Mouse (Mus musculus) kidney, adult 2 months (tissue): ENCODE results near the gene Serinc3. TPM values are rescaled to one million over a fixed set of nuclear protein-coding genes. Genes with fewer than 3 reads are reported as not detected.
A peak's percentile ranks its signal among the peaks of the same experiment; 100 is the strongest.

Source experiments
- DNase-seq: peaks from one replicate; pipeline ENCODE4 v3.0.0; 2021
- H3K27ac ChIP-seq: fragments of 200-500 bp; 2 replicates; pipeline ENCODE4 v1.5.1; 2012; ENCODE audit warnings: low read depth, low read length, control low read depth, inconsistent platforms; ENCODE audit not compliant: insufficient read depth
- H3K27me3 ChIP-seq: fragments of 200-500 bp; replicated peaks from 2 replicates; pipeline ENCODE4 v1.6.1; 2012; ENCODE audit warnings: mild to moderate bottlenecking, moderate library complexity, low read length, inconsistent platforms; ENCODE audit not compliant: control insufficient read depth, insufficient read depth
- H3K36me3 ChIP-seq: fragments of 200-500 bp; 2 replicates; pipeline ENCODE4 v1.6.1; 2012; ENCODE audit warnings: mild to moderate bottlenecking, moderate library complexity, low read length, inconsistent platforms; ENCODE audit not compliant: control insufficient read depth, insufficient read depth
- H3K4me1 ChIP-seq: fragments of 200-500 bp; 2 replicates; pipeline ENCODE4 v1.6.1; 2011; ENCODE audit warnings: low read length; ENCODE audit not compliant: control insufficient read depth, insufficient read depth
- H3K4me3 ChIP-seq: fragments of 200-500 bp; 2 replicates; pipeline ENCODE4 v1.5.1; 2011; ENCODE audit warnings: mild to moderate bottlenecking, low read depth, low read length, control low read depth; ENCODE audit not compliant: insufficient read depth
- CTCF ChIP-seq: fragments of 200-500 bp; conservative IDR thresholded peaks from 2 replicates; pipeline ENCODE4 v1.5.1; 2011; ENCODE audit warnings: low read depth, mild to moderate bottlenecking, control low read depth, low read length, moderate library complexity, mixed read lengths; ENCODE audit not compliant: insufficient read depth, insufficient read length
- POLR2A ChIP-seq: fragments of 200-500 bp; IDR thresholded peaks from one replicate; pipeline ENCODE4 v1.6.1; 2011; ENCODE audit warnings: low read depth, low read length, control low read depth
- WGBS: fragments of 180-500 bp; shearing (Covaris S2); methylation state at CpG from one replicate; pipeline ENCODE4 v1.1.7; 2018; 5-methylcytosine and 5-hydroxymethylcytosine counted together
- polyA plus RNA-seq: library from polyadenylated mRNA; depleted of rRNA; stranded (reverse); fragments of >200 nt; gene quantifications from 2 replicates; pipeline ENCODE4 v1.2.3, GENCODE M21; 2012

Serinc3 gene
- polyA plus RNA-seq, 1 experiment: 357 TPM

DNA sequence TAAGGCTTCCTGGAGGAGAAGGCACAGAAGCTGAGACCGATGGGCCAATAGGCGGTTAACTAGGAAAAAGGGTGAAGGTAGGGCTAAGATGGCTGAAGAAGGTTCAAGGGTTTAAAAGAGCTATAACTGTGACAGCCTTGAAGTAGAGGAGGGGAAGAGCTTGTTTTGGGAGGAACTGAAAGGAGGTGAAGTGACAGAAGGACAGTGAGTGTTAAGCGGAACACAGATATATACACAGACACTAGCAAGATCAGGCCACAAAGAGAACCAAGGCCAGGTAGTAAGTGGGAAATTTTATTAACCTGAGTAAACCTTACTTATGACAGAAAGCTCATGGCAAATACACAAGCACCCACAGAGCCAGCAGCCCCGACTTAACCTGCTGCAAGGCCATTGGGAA, 31.4 kb upstream of the Serinc3 start:
- peak overlapping the region; percentile 28; the same call in 1 of the 2 replicates for H3K27ac ChIP-seq
- 87% methylated on average over 4 of the region's 4 CpGs for WGBS
- TF ChIP-seq POLR2A (no peak), CTCF (no peak)

DNA sequence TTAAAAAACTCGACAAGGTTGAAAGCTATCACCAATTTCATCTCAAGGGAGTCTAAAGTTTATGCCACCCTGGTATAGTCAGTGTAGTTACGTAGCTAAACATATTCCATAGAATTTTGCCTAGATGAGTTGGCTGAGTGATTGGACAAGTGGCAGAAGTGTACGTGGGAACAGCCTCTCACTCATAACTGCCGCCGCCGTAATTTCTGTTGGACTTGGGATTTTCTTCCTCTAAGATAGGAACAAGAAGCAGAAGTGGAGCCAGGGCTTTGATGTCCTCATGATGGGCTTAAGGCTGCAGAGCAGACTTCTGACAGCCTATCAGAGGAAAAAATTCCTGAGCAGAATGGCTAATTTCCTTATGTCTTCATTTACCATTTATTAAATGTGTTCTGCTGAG, 30.7 kb upstream of the Serinc3 start:
- no peaks in the 10 kb centered on the region for H3K36me3 ChIP-seq
- no peak overlapping the region for H3K27ac ChIP-seq
- H3K27me3 ChIP-seq: no peaks in the 10 kb centered on the region
- 61% methylated on average over 6 of the region's 6 CpGs for WGBS
- DNase-seq: no peak
- H3K4me1 ChIP-seq: peaks cover 10% of the 10 kb centered on the region
- TF ChIP-seq CTCF (no peak), POLR2A (no peak)
- no peak overlapping the region for H3K4me3 ChIP-seq

More for the DNA sequence above, 31.4 kb upstream of the Serinc3 start:
- H3K4me3 ChIP-seq: no peak overlapping the region
- DNase-seq: no peak
- no peaks in the 10 kb centered on the region for H3K27me3 ChIP-seq
- peaks cover 10% of the 10 kb centered on the region for H3K4me1 ChIP-seq
- H3K36me3 ChIP-seq: no peaks in the 10 kb centered on the region

DNA sequence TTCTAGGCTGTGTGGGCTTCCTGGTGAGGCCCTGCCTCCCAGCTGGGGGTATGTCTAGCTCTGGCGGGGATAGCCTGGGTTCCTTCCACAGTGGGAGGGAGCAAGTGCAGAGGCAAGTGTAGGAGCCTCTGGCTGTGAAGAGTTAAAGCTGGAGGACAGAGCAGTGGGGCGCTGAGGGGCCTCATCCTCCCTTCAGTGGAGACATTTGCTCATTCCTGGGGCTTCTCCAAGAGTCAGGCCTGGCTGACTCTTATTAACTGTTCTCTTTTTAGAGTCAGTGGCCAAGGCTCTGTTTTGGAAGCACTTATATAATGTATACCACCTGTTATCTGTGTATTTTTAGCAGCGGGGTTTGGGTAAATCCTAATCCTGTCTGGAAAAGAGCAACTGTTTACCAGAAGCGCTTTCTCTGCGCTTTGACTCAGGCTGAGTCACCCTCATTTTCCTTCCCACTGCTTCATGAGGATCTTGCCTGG, 30.3 kb upstream of the Serinc3 start:
- Histone ChIP-seq H3K27ac (0 out of 2 replicates have a peak overlapping the region, but pooled peaks have one; percentile 0), H3K27me3 (no peaks in the 10 kb centered on the region), H3K4me3 (no peak overlapping the region), H3K4me1 (peaks cover 10% of the 10 kb centered on the region), H3K36me3 (no peaks in the 10 kb centered on the region)
- TF ChIP-seq POLR2A (no peak), CTCF (no peak)
- DNase-seq: no peak
- 58% methylated on average over 5 of the region's 5 CpGs for WGBS

- 63% methylated on average over 5 of the region's 5 CpGs for WGBS
- Histone ChIP-seq H3K36me3 (no peaks in the 10 kb centered on the region), H3K27me3 (no peaks in the 10 kb centered on the region), H3K27ac (no peak overlapping the region), H3K4me1 (peaks cover 10% of the 10 kb centered on the region), H3K4me3 (no peak overlapping the region)
- TF ChIP-seq CTCF (no peak), POLR2A (no peak)
- DNase-seq: no peak
Measured at GRCm38 (mm10) chr2:163674397-163674796, 29.5 kb upstream of the Serinc3 start.

DNA sequence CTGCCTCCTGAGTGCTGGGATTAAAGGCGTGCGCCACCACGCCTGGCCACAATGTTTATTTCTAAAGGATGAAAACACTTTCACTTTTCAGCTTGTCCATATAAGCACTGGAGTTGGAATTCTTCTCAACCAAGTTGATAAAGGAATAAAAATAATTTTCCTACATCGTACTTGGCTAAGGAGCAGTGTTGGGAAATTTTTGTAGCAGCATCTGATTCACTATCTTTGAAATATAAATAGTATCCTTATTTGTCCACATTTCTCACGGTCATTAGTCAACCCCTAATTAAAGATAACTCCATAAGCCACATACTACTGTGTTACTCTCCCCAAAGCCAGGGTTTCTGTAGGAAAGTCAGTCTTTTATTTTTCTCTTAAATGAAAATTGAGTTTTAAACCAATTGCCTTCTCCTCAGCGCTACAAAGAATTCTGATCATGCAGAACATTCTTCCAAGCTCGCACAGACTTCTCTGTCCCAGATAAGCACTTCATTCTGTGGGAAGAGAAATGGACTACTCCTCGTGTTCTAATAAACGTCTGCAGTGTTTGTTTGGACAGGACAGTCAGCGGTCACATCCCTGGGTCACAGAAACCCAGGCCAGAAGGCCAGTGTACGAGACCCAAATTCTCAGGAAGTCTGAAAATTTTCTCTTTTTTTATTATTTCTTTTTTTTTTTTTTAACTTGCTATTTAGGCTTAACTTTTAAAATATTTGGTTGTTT, 26.1 kb upstream of the Serinc3 start:
- Histone ChIP-seq H3K4me1 (peaks cover 10% of the 10 kb centered on the region), H3K27me3 (no peaks in the 10 kb centered on the region), H3K27ac (no peak overlapping the region; the same call in 1 of the 2 replicates), H3K4me3 (no peak overlapping the region), H3K36me3 (no peaks in the 10 kb centered on the region)
- TF ChIP-seq CTCF: no peak
- no peak for TF ChIP-seq POLR2A
- WGBS: 70% methylated on average over 11 of the region's 11 CpGs
- DNase-seq: peak; percentile 54

DNA sequence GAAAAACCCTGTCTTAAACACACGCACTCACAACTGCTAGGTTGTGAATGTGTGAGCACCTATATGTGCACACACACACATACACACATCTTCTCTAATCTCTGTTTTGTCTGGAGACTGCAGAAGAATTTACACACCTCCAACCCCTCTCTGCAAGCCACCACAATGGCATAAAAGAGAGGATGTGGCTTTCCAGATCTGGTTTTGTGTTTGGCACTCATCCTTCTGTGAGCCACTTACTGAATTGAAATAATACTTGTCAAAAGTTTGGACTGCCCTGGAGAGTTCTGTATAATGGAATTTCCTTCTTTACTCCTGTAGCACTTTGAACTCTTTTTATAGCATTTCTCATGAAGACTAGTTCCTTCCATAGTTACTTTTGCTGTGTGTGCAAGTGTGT, 22.1 kb upstream of the Serinc3 start:
- Histone ChIP-seq H3K36me3 (no peaks in the 10 kb centered on the region), H3K27me3 (no peaks in the 10 kb centered on the region), H3K27ac (no peak overlapping the region), H3K4me1 (peaks cover 10% of the 10 kb centered on the region), H3K4me3 (no peak overlapping the region)
- no peak for DNase-seq
- TF ChIP-seq POLR2A: no peak
- TF ChIP-seq CTCF: no peak
- WGBS: 88% methylated on average over 1 of the region's 1 CpGs

DNA sequence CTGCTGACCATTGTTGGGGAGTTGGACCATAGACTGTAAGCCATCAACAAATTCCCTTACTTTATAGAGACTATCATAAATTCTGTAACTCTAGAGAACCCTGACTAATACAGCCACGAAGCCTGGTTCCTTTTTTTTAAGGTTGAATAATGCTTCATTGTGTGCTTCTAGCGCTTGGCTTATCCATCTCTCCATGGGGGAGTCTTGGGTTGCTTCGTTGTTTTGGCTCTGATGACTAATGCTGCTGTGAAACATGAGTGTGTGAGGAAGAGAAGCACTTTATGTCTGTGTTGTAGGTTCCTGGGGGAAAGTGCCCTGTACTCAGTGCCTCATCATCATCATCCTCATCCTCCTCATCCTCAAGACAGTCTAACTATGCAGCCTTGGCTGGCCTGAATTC, 19.0 kb upstream of the Serinc3 start:
- Histone ChIP-seq H3K4me3 (no peak overlapping the region), H3K27me3 (no peaks in the 10 kb centered on the region), H3K27ac (no peak overlapping the region), H3K4me1 (peaks cover 27% of the 10 kb centered on the region), H3K36me3 (no peaks in the 10 kb centered on the region)
- 62% methylated on average over 3 of the region's 3 CpGs for WGBS
- DNase-seq: no peak
- TF ChIP-seq POLR2A (no peak), CTCF (no peak)
